Mouse (Mus musculus): ENCODE results near the gene Fkbp9. TPM values are rescaled to one million over a fixed set of nuclear protein-coding genes. Genes with fewer than 3 reads are reported as not detected.

Fkbp9 gene
- 23.3 and 29.2 TPM in 2 replicates for polyA plus RNA-seq (2015; fragmentation: Nextera tagmentation; extraction: Ambion mirVana)

DNA sequence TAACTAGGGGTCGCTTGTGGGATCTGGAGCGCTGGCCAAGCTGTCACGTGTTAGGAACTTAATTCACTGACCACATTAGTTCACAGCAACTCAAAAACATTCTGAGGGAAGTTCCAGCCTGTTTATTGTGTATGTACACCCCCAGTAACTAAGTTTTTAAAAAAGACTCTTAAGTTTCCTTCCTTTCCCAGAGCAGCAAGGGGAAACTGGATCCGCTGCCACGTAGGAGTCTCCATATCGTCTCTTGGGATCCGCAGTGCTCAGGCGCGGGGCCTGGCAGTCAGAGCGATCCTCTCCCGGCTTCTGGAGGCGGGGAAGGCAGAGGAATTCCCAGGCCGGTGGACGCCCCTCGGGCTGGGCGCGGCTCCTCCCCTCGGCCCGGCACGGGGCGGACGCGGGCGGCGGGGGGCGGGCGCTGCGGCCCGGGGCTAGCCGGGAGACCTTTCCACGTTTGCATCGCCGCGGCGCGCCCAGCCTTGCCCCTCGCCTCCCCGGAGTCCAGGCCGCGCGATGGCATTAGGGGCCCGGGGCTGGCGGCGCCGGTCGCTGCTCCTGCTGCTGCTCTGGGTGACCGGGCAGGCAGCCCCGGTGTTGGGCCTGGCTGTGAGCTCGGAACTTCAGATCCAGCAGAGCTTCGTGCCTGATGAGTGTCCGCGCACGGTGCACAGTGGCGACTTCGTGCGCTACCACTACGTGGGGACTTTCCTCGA, at the start of gene Fkbp9:
TSS of gene Fkbp9 (plus strand) at position 363 of the 710 bp plus-strand sequence.
- Histone ChIP-seq H3K4me2 (replicated peaks) (peak within 1 kb of the TSS; percentile 78), H3K9me3 (no peaks in the 10 kb centered on the region), H3K36me3 (no peaks in the 10 kb centered on the region), H3K4me1 (replicated peaks) (peaks cover 6% of the 10 kb centered on the region), H3K27ac (peak within 1 kb of the TSS; percentile 11; the same call in 1 of the 2 replicates), H3K9ac (replicated peaks) (peak within 1 kb of the TSS; percentile 65), H3K4me3 (replicated peaks) (peak within 1 kb of the TSS; percentile 50), H3K27me3 (no peaks in the 10 kb centered on the region)
- under 1% methylated on average over 55 of the region's 58 CpGs for WGBS
- ATAC-seq = peak; percentile 93

DNA sequence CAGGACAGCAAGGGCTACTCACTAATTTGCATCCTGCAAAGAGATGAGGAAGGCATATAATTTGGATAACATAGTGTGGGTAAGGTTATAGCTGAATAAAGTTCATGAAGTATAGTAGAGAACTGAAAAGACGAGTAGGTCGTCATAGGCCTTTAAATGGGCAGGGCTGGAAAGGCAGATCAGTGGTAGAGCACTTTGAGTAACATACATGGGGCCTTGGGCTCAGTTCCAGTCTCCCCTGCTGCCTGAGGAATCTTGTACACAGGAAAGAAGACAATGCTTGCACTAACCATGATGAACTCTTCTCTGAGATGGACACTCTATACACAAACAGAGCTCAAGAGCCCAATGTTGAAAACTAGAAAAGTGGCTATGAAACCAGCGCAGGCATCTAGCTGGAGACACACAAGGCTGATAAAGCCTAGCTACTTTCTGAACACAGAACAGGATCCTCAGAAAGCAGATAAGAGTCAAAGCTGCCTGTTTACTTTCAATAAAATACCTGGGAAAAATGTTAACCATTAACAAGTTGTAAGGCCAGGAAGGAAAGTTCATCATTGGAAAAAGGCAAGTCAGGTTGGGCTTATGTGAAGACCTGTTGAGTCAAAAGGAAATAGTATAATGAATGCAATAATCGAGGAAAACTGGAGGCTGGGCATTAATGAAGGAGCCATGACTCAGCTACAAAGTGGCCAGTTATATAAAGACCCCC, 48.1 kb upstream of the Fkbp9 start:
- no peaks in the 10 kb centered on the region for H3K9me3 ChIP-seq
- no peak overlapping the region for H3K9ac ChIP-seq (replicated peaks)
- H3K4me1 ChIP-seq (replicated peaks) = no peaks in the 10 kb centered on the region
- H3K36me3 ChIP-seq = peaks cover 45% of the 10 kb centered on the region
- 93% methylated on average over 4 of the region's 4 CpGs for WGBS
- H3K4me3 ChIP-seq (replicated peaks) = no peak overlapping the region
- no peak for ATAC-seq
- no peak overlapping the region for H3K27ac ChIP-seq
- H3K27me3 ChIP-seq = no peaks in the 10 kb centered on the region
- no peak overlapping the region for H3K4me2 ChIP-seq (replicated peaks)

DNA sequence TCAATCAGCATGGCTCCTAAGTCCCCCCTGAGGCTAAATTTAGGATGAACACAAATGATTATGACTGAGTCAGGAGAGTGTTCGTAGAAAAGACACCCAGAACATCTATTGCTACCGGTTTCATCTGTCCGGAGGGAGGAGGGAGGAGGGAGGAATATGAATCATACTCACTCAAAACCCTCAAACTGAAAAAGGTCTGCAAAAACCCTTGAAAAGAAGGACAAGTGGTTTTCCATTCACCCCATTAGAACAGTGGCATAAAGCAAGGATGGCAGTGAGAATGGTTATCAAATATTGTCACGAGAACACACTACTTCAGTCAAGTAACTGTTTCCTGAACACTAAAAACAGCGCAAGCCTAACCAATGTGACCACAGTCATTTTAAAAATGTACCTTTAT, 46.8 kb upstream of the Fkbp9 start:
- WGBS = 92% methylated on average over 5 of the region's 5 CpGs
- Histone ChIP-seq H3K4me3 (replicated peaks) (no peak overlapping the region), H3K27ac (no peak overlapping the region), H3K4me2 (replicated peaks) (no peak overlapping the region), H3K36me3 (peaks cover 35% of the 10 kb centered on the region), H3K9ac (replicated peaks) (no peak overlapping the region), H3K9me3 (no peaks in the 10 kb centered on the region), H3K27me3 (no peaks in the 10 kb centered on the region), H3K4me1 (replicated peaks) (0 out of 2 replicates have a peak, but pooled peaks cover 2% of the 10 kb centered on the region)
- no peak for ATAC-seq

DNA sequence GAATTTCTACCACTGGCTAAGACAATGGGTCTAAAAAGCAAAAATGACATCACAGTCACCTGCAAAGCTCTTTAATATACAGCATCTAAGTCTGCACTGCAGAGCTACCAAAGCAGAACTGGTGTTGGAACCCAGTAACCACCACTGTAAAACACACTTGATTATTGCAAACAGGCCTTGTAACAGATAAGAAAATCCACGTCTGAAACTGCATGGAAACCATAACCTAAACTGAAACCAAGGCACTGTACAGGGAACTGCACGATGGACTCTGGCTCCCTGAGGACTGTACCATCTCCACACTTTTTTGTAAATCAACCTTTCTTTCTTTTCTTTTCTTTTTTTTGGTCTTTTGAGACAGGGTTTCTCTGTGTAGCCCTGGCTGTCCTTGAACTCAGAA, 44.2 kb upstream of the Fkbp9 start:
- H3K9ac ChIP-seq (replicated peaks) = no peak overlapping the region
- H3K4me2 ChIP-seq (replicated peaks) = no peak overlapping the region
- H3K27ac ChIP-seq = no peak overlapping the region
- no peaks in the 10 kb centered on the region for H3K27me3 ChIP-seq
- 87% methylated on average over 2 of the region's 2 CpGs for WGBS
- no peaks in the 10 kb centered on the region for H3K9me3 ChIP-seq
- ATAC-seq = no peak
- peaks cover 24% of the 10 kb centered on the region for H3K36me3 ChIP-seq
- 0 out of 2 replicates have a peak, but pooled peaks cover 2% of the 10 kb centered on the region for H3K4me1 ChIP-seq (replicated peaks)
- H3K4me3 ChIP-seq (replicated peaks) = no peak overlapping the region

DNA sequence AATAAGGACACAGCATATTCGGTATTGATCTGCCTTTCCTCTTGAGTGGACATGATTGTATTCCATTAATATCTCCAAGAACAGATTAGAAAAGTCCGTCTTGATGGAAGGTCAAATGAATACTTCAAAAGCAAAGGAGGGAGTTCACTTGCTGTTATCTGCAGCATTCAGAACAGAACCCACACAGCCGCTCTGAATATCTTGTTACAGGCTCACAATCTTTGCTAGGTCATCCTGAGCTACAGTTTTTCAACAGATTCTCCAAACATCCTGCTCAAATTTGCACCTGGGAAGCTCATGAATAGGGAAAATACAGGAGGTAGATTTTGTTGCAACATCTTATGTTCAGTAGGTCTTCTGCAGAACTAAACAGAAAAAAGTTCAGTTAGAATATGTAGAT, 42.5 kb upstream of the Fkbp9 start:
- Histone ChIP-seq H3K27ac (no peak overlapping the region), H3K36me3 (peaks cover 15% of the 10 kb centered on the region), H3K4me2 (replicated peaks) (no peak overlapping the region), H3K4me3 (replicated peaks) (no peak overlapping the region), H3K9me3 (no peaks in the 10 kb centered on the region), H3K27me3 (no peaks in the 10 kb centered on the region), H3K4me1 (replicated peaks) (peaks cover 11% of the 10 kb centered on the region), H3K9ac (replicated peaks) (no peak overlapping the region)
- 90% methylated on average over 3 of the region's 3 CpGs for WGBS
- ATAC-seq = no peak

DNA sequence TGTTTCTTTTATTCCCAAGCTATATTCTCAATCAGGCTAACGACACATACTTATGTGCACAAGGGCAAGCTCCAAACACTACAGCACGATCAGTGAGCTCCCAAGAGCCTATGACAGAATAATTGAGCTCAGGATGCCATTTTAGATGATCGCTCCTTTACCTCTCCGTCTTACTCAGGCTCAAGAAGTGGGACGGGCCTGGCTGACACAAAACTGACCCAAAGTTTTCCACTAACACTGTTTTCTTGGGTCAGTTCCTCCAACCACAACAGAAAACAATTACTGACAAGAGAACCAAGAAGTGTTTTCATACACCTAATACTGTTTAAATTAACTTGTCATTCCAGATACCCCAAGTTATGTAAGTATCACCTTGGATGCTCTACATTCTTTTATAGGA, 37.0 kb upstream of the Fkbp9 start:
- H3K4me1 ChIP-seq (replicated peaks) = peaks cover 35% of the 10 kb centered on the region

DNA sequence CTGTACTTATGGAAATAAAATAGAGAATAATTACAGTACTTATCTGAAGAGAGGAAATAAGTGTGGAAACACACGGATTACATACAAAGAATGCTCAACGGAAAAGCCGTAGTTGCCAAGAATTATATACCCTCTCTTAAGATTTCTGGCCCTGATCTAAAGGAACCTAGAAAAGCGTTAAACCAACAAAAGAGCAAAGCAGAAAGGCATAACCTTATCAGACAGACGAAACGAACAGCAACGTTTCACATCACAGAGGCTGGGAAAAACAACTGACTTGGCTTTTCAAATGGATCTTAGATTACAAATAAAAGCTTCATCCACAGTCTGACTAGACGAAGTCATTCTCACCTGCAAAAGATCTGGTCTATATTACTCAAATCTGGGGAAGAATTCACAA, 35.6 kb upstream of the Fkbp9 start:
- no peaks in the 10 kb centered on the region for H3K27me3 ChIP-seq
- no peaks in the 10 kb centered on the region for H3K36me3 ChIP-seq
- WGBS = 7% methylated on average over 8 of the region's 8 CpGs
- peak overlapping the region; percentile 99; the same call in 1 of the 2 replicates for H3K27ac ChIP-seq
- peak overlapping the region; percentile 94 for H3K9ac ChIP-seq (replicated peaks)
- H3K4me2 ChIP-seq (replicated peaks) = peak overlapping the region; percentile 75
- no peaks in the 10 kb centered on the region for H3K9me3 ChIP-seq
- ATAC-seq = no peak
- H3K4me1 ChIP-seq (replicated peaks) = peaks cover 35% of the 10 kb centered on the region
- peak overlapping the region; percentile 83 for H3K4me3 ChIP-seq (replicated peaks)

More for the DNA sequence above, 37.0 kb upstream of the Fkbp9 start:
- 83% methylated on average over 5 of the region's 5 CpGs for WGBS
- ATAC-seq = no peak
- Histone ChIP-seq H3K36me3 (no peaks in the 10 kb centered on the region), H3K9me3 (no peaks in the 10 kb centered on the region), H3K27me3 (no peaks in the 10 kb centered on the region), H3K4me3 (replicated peaks) (peak overlapping the region; percentile 83; the same call in 1 of the 2 replicates), H3K27ac (no peak overlapping the region), H3K4me2 (replicated peaks) (0 out of 2 replicates have a peak overlapping the region, but pooled peaks have one; percentile 75), H3K9ac (replicated peaks) (no peak overlapping the region)

DNA sequence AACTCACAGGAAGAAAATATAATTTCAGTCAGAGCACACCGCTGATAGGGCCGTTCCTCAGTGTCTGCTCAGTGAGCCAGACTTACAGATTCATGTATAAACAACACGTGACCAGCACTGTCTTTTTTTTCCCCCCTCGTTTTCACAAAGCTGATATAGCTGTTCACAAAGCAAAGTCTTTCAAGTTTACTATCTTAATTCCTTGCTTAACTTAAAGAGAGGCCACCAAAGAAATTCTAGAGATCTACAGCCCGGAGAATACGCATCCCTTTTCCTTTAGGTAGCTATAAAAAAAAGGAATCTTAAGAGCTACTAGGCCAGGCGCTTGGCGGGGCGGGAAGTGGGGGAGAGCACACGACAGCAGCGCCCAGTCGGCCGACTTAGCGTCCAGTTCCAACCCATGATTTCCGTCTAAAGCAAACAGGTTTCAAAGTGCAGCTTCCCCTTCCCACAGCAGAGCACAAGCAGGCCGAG, 35.2 kb upstream of the Fkbp9 start:
- Histone ChIP-seq H3K4me3 (replicated peaks) (peak overlapping the region; percentile 83), H3K4me2 (replicated peaks) (peak overlapping the region; percentile 75)
- WGBS = under 1% methylated on average over 16 of the region's 16 CpGs

DNA sequence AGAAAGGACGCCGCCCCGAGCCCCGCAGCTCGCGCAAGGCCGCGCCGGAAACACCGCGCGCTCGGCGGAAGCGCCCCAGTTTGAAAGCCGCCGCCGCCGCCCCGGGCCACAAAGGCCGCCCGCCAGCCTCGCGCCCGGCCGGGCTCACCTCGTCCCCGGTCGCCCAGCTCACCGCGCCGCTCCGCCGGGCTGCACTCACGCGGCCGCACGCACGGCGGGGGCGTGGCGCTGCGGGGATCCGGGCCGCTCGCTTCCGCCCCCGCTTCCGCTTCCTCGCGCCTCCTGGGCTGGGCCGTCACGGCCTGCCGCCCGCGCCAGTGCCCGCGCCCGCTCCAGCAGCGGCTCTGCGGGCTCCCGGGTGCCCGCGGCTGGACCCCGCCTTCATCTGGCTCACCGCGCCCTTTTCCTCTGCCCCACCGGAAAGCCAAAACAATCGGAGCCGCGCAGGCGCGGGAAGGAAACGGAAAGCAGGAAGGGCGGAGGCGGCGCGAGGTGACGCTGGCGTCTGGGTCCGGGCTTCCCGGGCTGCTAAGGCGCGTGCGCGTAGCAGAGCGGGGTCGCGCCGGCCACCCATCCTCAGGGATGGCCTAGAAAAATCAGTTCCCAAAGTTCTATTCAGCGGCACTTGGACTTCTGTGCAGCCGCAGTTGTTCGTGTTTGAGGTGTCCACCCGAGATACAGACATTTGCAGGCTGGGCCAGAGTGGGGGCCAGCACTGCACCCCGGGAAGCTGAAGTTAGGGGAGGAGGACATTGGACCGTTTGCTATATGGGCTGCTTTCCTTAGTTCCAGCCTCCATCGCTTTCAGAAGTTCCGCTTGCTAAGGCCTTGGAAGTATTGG, 34.3 kb upstream of the Fkbp9 start, which contains the start of gene Kbtbd2:
TSS of gene Kbtbd2 (minus strand) at position 503 of the 841 bp plus-strand sequence.
- no peaks in the 10 kb centered on the region for H3K36me3 ChIP-seq
- peak within 1 kb of the TSS; percentile 99 for H3K27ac ChIP-seq
- peaks cover 35% of the 10 kb centered on the region for H3K4me1 ChIP-seq (replicated peaks)
- under 1% methylated on average over 94 of the region's 98 CpGs for WGBS
- H3K9ac ChIP-seq (replicated peaks) = peak within 1 kb of the TSS; percentile 94
- H3K27me3 ChIP-seq = no peaks in the 10 kb centered on the region
- peak within 1 kb of the TSS; percentile 83 for H3K4me3 ChIP-seq (replicated peaks)
- H3K4me2 ChIP-seq (replicated peaks) = peak within 1 kb of the TSS; percentile 75
- peak; percentile 97 for ATAC-seq
- no peaks in the 10 kb centered on the region for H3K9me3 ChIP-seq

More for the DNA sequence above, 35.2 kb upstream of the Fkbp9 start:
- Histone ChIP-seq H3K27me3 (no peaks in the 10 kb centered on the region), H3K9me3 (no peaks in the 10 kb centered on the region), H3K27ac (peak overlapping the region; percentile 99), H3K4me1 (replicated peaks) (peaks cover 35% of the 10 kb centered on the region), H3K36me3 (no peaks in the 10 kb centered on the region), H3K9ac (replicated peaks) (peak overlapping the region; percentile 94)
- ATAC-seq = peak; percentile 37

DNA sequence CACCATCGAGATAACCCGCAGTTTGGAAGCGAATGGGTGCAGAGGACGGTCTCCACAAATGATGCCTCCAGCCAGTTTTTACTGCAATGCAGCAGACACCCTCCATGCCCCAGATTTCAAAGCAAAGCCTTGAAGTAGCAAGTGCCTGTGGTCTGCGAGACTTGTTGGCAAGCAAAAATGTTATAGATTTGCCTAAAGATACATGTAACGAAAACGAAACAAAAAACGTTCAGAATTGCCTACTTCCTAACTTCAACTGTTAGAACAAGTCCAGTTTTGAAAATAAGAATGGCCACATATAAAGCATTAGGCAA, 33.8 kb upstream of the Fkbp9 start:
- H3K36me3 ChIP-seq = no peaks in the 10 kb centered on the region
- peak overlapping the region; percentile 75 for H3K4me2 ChIP-seq (replicated peaks)
- ATAC-seq = no peak
- 19% methylated on average over 8 of the region's 8 CpGs for WGBS
- H3K27ac ChIP-seq = peak overlapping the region; percentile 99
- peak overlapping the region; percentile 83 for H3K4me3 ChIP-seq (replicated peaks)
- peak overlapping the region; percentile 94 for H3K9ac ChIP-seq (replicated peaks)
- peaks cover 35% of the 10 kb centered on the region for H3K4me1 ChIP-seq (replicated peaks)
- H3K27me3 ChIP-seq = no peaks in the 10 kb centered on the region
- H3K9me3 ChIP-seq = no peaks in the 10 kb centered on the region

DNA sequence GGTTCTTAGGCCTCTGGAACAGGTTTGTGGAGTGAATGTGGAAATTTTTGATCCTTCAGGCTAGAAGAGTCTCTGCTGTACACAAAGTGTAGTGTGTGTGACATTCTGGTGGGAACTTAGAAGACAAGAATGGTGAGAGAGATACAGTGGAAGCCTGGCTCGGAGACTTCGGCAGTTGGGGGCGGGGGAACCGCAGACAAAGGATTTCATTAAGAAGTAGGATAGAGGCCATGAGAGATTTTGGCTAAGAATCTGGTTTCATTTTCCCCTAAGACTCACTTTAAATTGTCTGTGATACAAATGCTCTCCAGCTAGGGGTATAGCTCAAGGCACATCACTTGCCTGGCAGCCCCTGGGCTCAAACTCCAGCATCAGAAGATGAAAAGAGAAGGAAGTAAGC, 26.8 kb upstream of the Fkbp9 start:
- WGBS = 87% methylated on average over 4 of the region's 4 CpGs
- H3K4me2 ChIP-seq (replicated peaks) = no peak overlapping the region
- H3K4me1 ChIP-seq (replicated peaks) = no peaks in the 10 kb centered on the region
- no peak for ATAC-seq
- H3K27ac ChIP-seq = no peak overlapping the region
- H3K4me3 ChIP-seq (replicated peaks) = no peak overlapping the region
- H3K36me3 ChIP-seq = no peaks in the 10 kb centered on the region
- no peaks in the 10 kb centered on the region for H3K9me3 ChIP-seq
- H3K9ac ChIP-seq (replicated peaks) = no peak overlapping the region
- no peaks in the 10 kb centered on the region for H3K27me3 ChIP-seq

Data from midbrain, embryonic 13.5 days (tissue).